Mouse (Mus musculus): ENCODE measurements around the gene Syn2. TPM values are rescaled to one million over a fixed set of nuclear protein-coding genes. Genes with fewer than 3 reads are reported as not detected.

Syn2 gene
- polyA plus RNA-seq, 1 experiment from 2014 or later: 1.8 TPM

- no peaks in the 10 kb centered on the region for H3K27me3 ChIP-seq (ENCODE audit: control insufficient read depth, insufficient read depth, low read length)
- H3K4me3 ChIP-seq (ENCODE audit: low read length): no peak overlapping the region
- no peak overlapping the region for H3K9ac ChIP-seq (ENCODE audit: low read length)
- no peaks in the 10 kb centered on the region for H3K36me3 ChIP-seq (ENCODE audit: control insufficient read depth, insufficient read depth)
- WGBS: 81% methylated on average over 3 of the region's 3 CpGs
- no peak overlapping the region for H3K27ac ChIP-seq (ENCODE audit: low read length)
- no peaks in the 10 kb centered on the region for H3K9me3 ChIP-seq (replicated peaks; ENCODE audit: control insufficient read depth, low read length)
- ATAC-seq (replicated peaks; ENCODE audit: extremely low read depth, insufficient read depth, low FRiP score): no peak
- H3K4me2 ChIP-seq (ENCODE audit: low read depth, low read length): no peak overlapping the region
- no peaks in the 10 kb centered on the region for H3K4me1 ChIP-seq (ENCODE audit: control insufficient read depth, insufficient read depth, low read length)
Measured at GRCm38 (mm10) chr6:115165863-115166470, 31.3 kb downstream of the Syn2 start.

- 40% methylated on average over 3 of the region's 3 CpGs for WGBS
- H3K4me2 ChIP-seq (ENCODE audit: low read depth, low read length): no peak overlapping the region
- no peak overlapping the region for H3K27ac ChIP-seq (ENCODE audit: low read length)
- no peaks in the 10 kb centered on the region for H3K4me1 ChIP-seq (ENCODE audit: control insufficient read depth, insufficient read depth, low read length)
- no peak for ATAC-seq (replicated peaks; ENCODE audit: extremely low read depth, insufficient read depth, low FRiP score)
- H3K4me3 ChIP-seq (ENCODE audit: low read length): no peak overlapping the region
- no peaks in the 10 kb centered on the region for H3K36me3 ChIP-seq (ENCODE audit: control insufficient read depth, insufficient read depth)
- no peak overlapping the region for H3K9ac ChIP-seq (ENCODE audit: low read length)
- no peaks in the 10 kb centered on the region for H3K27me3 ChIP-seq (ENCODE audit: control insufficient read depth, insufficient read depth, low read length)
- H3K9me3 ChIP-seq (replicated peaks; ENCODE audit: control insufficient read depth, low read length): no peaks in the 10 kb centered on the region
Measured at GRCm38 (mm10) chr6:115168921-115169320, 34.2 kb downstream of the Syn2 start.

GRCm38 (mm10) chr6:115169518-115169917 is 34.8 kb downstream of the Syn2 start:
- Histone ChIP-seq H3K4me3 (ENCODE audit: low read length) (no peak overlapping the region), H3K4me1 (ENCODE audit: control insufficient read depth, insufficient read depth, low read length) (no peaks in the 10 kb centered on the region), H3K27ac (ENCODE audit: low read length) (no peak overlapping the region), H3K27me3 (ENCODE audit: control insufficient read depth, insufficient read depth, low read length) (no peaks in the 10 kb centered on the region), H3K4me2 (ENCODE audit: low read depth, low read length) (no peak overlapping the region), H3K36me3 (ENCODE audit: control insufficient read depth, insufficient read depth) (no peaks in the 10 kb centered on the region), H3K9me3 (replicated peaks; ENCODE audit: control insufficient read depth, low read length) (no peaks in the 10 kb centered on the region), H3K9ac (ENCODE audit: low read length) (no peak overlapping the region)
- no peak for ATAC-seq (replicated peaks; ENCODE audit: extremely low read depth, insufficient read depth, low FRiP score)
- 68% methylated on average over 2 of the region's 2 CpGs for WGBS

- Histone ChIP-seq H3K27ac (ENCODE audit: low read length) (no peak overlapping the region), H3K4me2 (ENCODE audit: low read depth, low read length) (no peak overlapping the region), H3K9me3 (replicated peaks; ENCODE audit: control insufficient read depth, low read length) (no peaks in the 10 kb centered on the region), H3K9ac (ENCODE audit: low read length) (no peak overlapping the region), H3K27me3 (ENCODE audit: control insufficient read depth, insufficient read depth, low read length) (no peaks in the 10 kb centered on the region), H3K36me3 (ENCODE audit: control insufficient read depth, insufficient read depth) (no peaks in the 10 kb centered on the region), H3K4me1 (ENCODE audit: control insufficient read depth, insufficient read depth, low read length) (no peaks in the 10 kb centered on the region), H3K4me3 (ENCODE audit: low read length) (no peak overlapping the region)
- no peak for ATAC-seq (replicated peaks; ENCODE audit: extremely low read depth, insufficient read depth, low FRiP score)
- WGBS: 26% methylated on average over 3 of the region's 3 CpGs
Measured at GRCm38 (mm10) chr6:115174845-115175244, 40.1 kb downstream of the Syn2 start.

GRCm38 (mm10) chr6:115178826-115179225 is 44.1 kb downstream of the Syn2 start:
- H3K9me3 ChIP-seq (replicated peaks; ENCODE audit: control insufficient read depth, low read length): no peaks in the 10 kb centered on the region
- H3K27me3 ChIP-seq (ENCODE audit: control insufficient read depth, insufficient read depth, low read length): peaks cover 7% of the 10 kb centered on the region; the same call in 1 of the 2 replicates
- H3K4me1 ChIP-seq (ENCODE audit: control insufficient read depth, insufficient read depth, low read length): no peaks in the 10 kb centered on the region
- no peaks in the 10 kb centered on the region for H3K36me3 ChIP-seq (ENCODE audit: control insufficient read depth, insufficient read depth)
- H3K4me3 ChIP-seq (ENCODE audit: low read length): no peak overlapping the region
- H3K9ac ChIP-seq (ENCODE audit: low read length): no peak overlapping the region
- no peak for ATAC-seq (replicated peaks; ENCODE audit: extremely low read depth, insufficient read depth, low FRiP score)
- H3K4me2 ChIP-seq (ENCODE audit: low read depth, low read length): no peak overlapping the region
- H3K27ac ChIP-seq (ENCODE audit: low read length): no peak overlapping the region
- 13% methylated on average over 3 of the region's 3 CpGs for WGBS

- H3K4me2 ChIP-seq (ENCODE audit: low read depth, low read length): no peak overlapping the region
- no peak overlapping the region for H3K9ac ChIP-seq (ENCODE audit: low read length)
- no peaks in the 10 kb centered on the region for H3K9me3 ChIP-seq (replicated peaks; ENCODE audit: control insufficient read depth, low read length)
- no peak for ATAC-seq (replicated peaks; ENCODE audit: extremely low read depth, insufficient read depth, low FRiP score)
- H3K36me3 ChIP-seq (ENCODE audit: control insufficient read depth, insufficient read depth): no peaks in the 10 kb centered on the region
- WGBS: 67% methylated on average over 2 of the region's 2 CpGs
- H3K27ac ChIP-seq (ENCODE audit: low read length): no peak overlapping the region
- H3K4me3 ChIP-seq (ENCODE audit: low read length): no peak overlapping the region
- no peaks in the 10 kb centered on the region for H3K4me1 ChIP-seq (ENCODE audit: control insufficient read depth, insufficient read depth, low read length)
- H3K27me3 ChIP-seq (ENCODE audit: control insufficient read depth, insufficient read depth, low read length): peaks cover 7% of the 10 kb centered on the region; the same call in 1 of the 2 replicates
Measured at GRCm38 (mm10) chr6:115181094-115181493, 46.4 kb downstream of the Syn2 start.

GRCm38 (mm10) chr6:115191111-115191510 is 56.4 kb downstream of the Syn2 start:
- 70% methylated on average over 7 of the region's 7 CpGs for WGBS
- no peaks in the 10 kb centered on the region for H3K36me3 ChIP-seq (ENCODE audit: control insufficient read depth, insufficient read depth)
- no peaks in the 10 kb centered on the region for H3K4me1 ChIP-seq (ENCODE audit: control insufficient read depth, insufficient read depth, low read length)
- no peak overlapping the region for H3K4me2 ChIP-seq (ENCODE audit: low read depth, low read length)
- no peak for ATAC-seq (replicated peaks; ENCODE audit: extremely low read depth, insufficient read depth, low FRiP score)
- no peak overlapping the region for H3K4me3 ChIP-seq (ENCODE audit: low read length)
- no peak overlapping the region for H3K27ac ChIP-seq (ENCODE audit: low read length)
- no peaks in the 10 kb centered on the region for H3K9me3 ChIP-seq (replicated peaks; ENCODE audit: control insufficient read depth, low read length)
- no peak overlapping the region for H3K9ac ChIP-seq (ENCODE audit: low read length)
- H3K27me3 ChIP-seq (ENCODE audit: control insufficient read depth, insufficient read depth, low read length): no peaks in the 10 kb centered on the region

- Histone ChIP-seq H3K36me3 (ENCODE audit: control insufficient read depth, insufficient read depth) (no peaks in the 10 kb centered on the region), H3K4me1 (ENCODE audit: control insufficient read depth, insufficient read depth, low read length) (no peaks in the 10 kb centered on the region), H3K9me3 (replicated peaks; ENCODE audit: control insufficient read depth, low read length) (no peaks in the 10 kb centered on the region), H3K4me3 (ENCODE audit: low read length) (no peak overlapping the region), H3K27me3 (ENCODE audit: control insufficient read depth, insufficient read depth, low read length) (no peaks in the 10 kb centered on the region), H3K27ac (ENCODE audit: low read length) (no peak overlapping the region), H3K9ac (ENCODE audit: low read length) (no peak overlapping the region), H3K4me2 (ENCODE audit: low read depth, low read length) (no peak overlapping the region)
- WGBS: 53% methylated on average over 3 of the region's 3 CpGs
- ATAC-seq (replicated peaks; ENCODE audit: extremely low read depth, insufficient read depth, low FRiP score): no peak
Measured at GRCm38 (mm10) chr6:115200753-115201152, 66.1 kb downstream of the Syn2 start.

- Histone ChIP-seq H3K9me3 (replicated peaks; ENCODE audit: control insufficient read depth, low read length) (no peaks in the 10 kb centered on the region), H3K4me2 (ENCODE audit: low read depth, low read length) (no peak overlapping the region), H3K36me3 (ENCODE audit: control insufficient read depth, insufficient read depth) (no peaks in the 10 kb centered on the region), H3K9ac (ENCODE audit: low read length) (no peak overlapping the region), H3K4me1 (ENCODE audit: control insufficient read depth, insufficient read depth, low read length) (no peaks in the 10 kb centered on the region), H3K27me3 (ENCODE audit: control insufficient read depth, insufficient read depth, low read length) (no peaks in the 10 kb centered on the region), H3K4me3 (ENCODE audit: low read length) (no peak overlapping the region), H3K27ac (ENCODE audit: low read length) (no peak overlapping the region)
- no peak for ATAC-seq (replicated peaks; ENCODE audit: extremely low read depth, insufficient read depth, low FRiP score)
- 66% methylated on average over 3 of the region's 3 CpGs for WGBS
Measured at GRCm38 (mm10) chr6:115203029-115203428, 68.3 kb downstream of the Syn2 start.
